Mouse (Mus musculus) liver, embryonic 13.5 days (tissue): Measurements from ENCODE around the gene Sphk1. TPM values are rescaled to one million over a fixed set of nuclear protein-coding genes. Genes with fewer than 3 reads are reported as not detected.
A peak's percentile ranks its signal among the peaks of the same experiment; 100 is the strongest.

Experiments
- ATAC-seq: fragments of 200-750 bp; cut with Nextera tagmentation; 2 replicates; pipeline ENCODE4 v1.8.0; 2017; ENCODE audit warnings: low read depth, mild to moderate bottlenecking, moderate number of reproducible peaks, moderate library complexity
- DNase-seq: peaks from one replicate; pipeline ENCODE4 v3.0.0; 2022
- H3K27ac ChIP-seq: fragments of 300-500 bp; sonication (generic); 2 replicates; pipeline ENCODE4 v1.5.1; 2015; ENCODE audit warnings: moderate library complexity, mild to moderate bottlenecking, inconsistent platforms
- H3K27me3 ChIP-seq: fragments of 300-500 bp; sonication (generic); 2 replicates; pipeline ENCODE4 v1.6.1; 2015; ENCODE audit warnings: mild to moderate bottlenecking, inconsistent platforms
- H3K36me3 ChIP-seq: fragments of 300-500 bp; sonication (generic); 2 replicates; pipeline ENCODE4 v1.6.1; 2015; ENCODE audit warnings: mild to moderate bottlenecking, inconsistent platforms
- H3K4me1 ChIP-seq: fragments of 300-500 bp; sonication (generic); replicated peaks from 2 replicates; pipeline ENCODE4 v1.6.1; 2015; ENCODE audit warnings: inconsistent platforms
- H3K4me2 ChIP-seq: fragments of 300-500 bp; sonication (generic); 2 replicates; pipeline ENCODE4 v1.6.1; 2015; ENCODE audit warnings: inconsistent platforms, mild to moderate bottlenecking, moderate library complexity
- H3K4me3 ChIP-seq: fragments of 300-500 bp; sonication (generic); replicated peaks from 2 replicates; pipeline ENCODE4 v1.5.1; 2015; ENCODE audit warnings: mild to moderate bottlenecking, inconsistent platforms
- H3K9ac ChIP-seq: fragments of 300-500 bp; sonication (generic); 2 replicates; pipeline ENCODE4 v1.6.1; 2015; ENCODE audit warnings: mild to moderate bottlenecking, inconsistent platforms
- H3K9me3 ChIP-seq: fragments of 300-500 bp; sonication (generic); replicated peaks from 2 replicates; pipeline ENCODE4 v1.6.1; 2016; ENCODE audit warnings: inconsistent platforms
- WGBS: fragments of 180-500 bp; shearing (Covaris S2); methylation state at CpG from one replicate; pipeline ENCODE4 v1.1.7; 2015; ENCODE audit not compliant: insufficient replicate concordance; 5-methylcytosine and 5-hydroxymethylcytosine counted together
- polyA plus RNA-seq: library from polyadenylated mRNA; unstranded; fragments of >200 nt; fragmentation: Nextera tagmentation; extraction: Ambion mirVana; gene quantifications from 2 replicates; pipeline ENCODE4 v1.2.1, GENCODE M21; 2015

Gene Sphk1
- polyA plus RNA-seq, 1 experiment from 2014 or later = 32.7 TPM

GRCm38 (mm10) chr11:116570821-116571220 is 40.1 kb downstream of the Sphk1 start:
- H3K4me2 ChIP-seq = peak overlapping the region; percentile 86
- H3K9me3 ChIP-seq = no peaks in the 10 kb centered on the region
- H3K4me3 ChIP-seq = peak overlapping the region; percentile 51; the same call in 1 of the 2 replicates
- H3K4me1 ChIP-seq = peaks cover 97% of the 10 kb centered on the region
- peak overlapping the region; percentile 99 for H3K27ac ChIP-seq
- 0 out of 2 replicates have a peak, but pooled peaks cover 8% of the 10 kb centered on the region for H3K36me3 ChIP-seq
- H3K27me3 ChIP-seq = no peaks in the 10 kb centered on the region
- ATAC-seq = no peak
- no peak for DNase-seq
- peak overlapping the region; percentile 77 for H3K9ac ChIP-seq
- WGBS = 82% methylated on average over 7 of the region's 7 CpGs

GRCm38 (mm10) chr11:116571767-116572679 is 41.3 kb downstream of the Sphk1 start:
- H3K4me1 ChIP-seq = peaks cover 99% of the 10 kb centered on the region
- ATAC-seq (peak; percentile 71), DNase-seq (peak; percentile 79)
- H3K4me2 ChIP-seq = peak overlapping the region; percentile 86
- H3K9me3 ChIP-seq = no peaks in the 10 kb centered on the region
- H3K27ac ChIP-seq = peak overlapping the region; percentile 99
- H3K4me3 ChIP-seq = peak overlapping the region; percentile 51
- no peaks in the 10 kb centered on the region for H3K27me3 ChIP-seq
- peaks cover 17% of the 10 kb centered on the region; the same call in 1 of the 2 replicates for H3K36me3 ChIP-seq
- WGBS = 31% methylated on average over 19 of the region's 19 CpGs
- H3K9ac ChIP-seq = peak overlapping the region; percentile 77

GRCm38 (mm10) chr11:116572756-116573543 is 42.2 kb downstream of the Sphk1 start:
- peak overlapping the region; percentile 99 for H3K27ac ChIP-seq
- DNase-seq (peak; percentile 81), ATAC-seq (peak; percentile 87)
- peak overlapping the region; percentile 77 for H3K9ac ChIP-seq
- H3K36me3 ChIP-seq = peaks cover 20% of the 10 kb centered on the region; the same call in 1 of the 2 replicates
- H3K4me1 ChIP-seq = peaks cover 99% of the 10 kb centered on the region
- WGBS = 25% methylated on average over 12 of the region's 12 CpGs
- peak overlapping the region; percentile 86 for H3K4me2 ChIP-seq
- no peaks in the 10 kb centered on the region for H3K27me3 ChIP-seq
- no peaks in the 10 kb centered on the region for H3K9me3 ChIP-seq
- H3K4me3 ChIP-seq = peak overlapping the region; percentile 51

- Histone ChIP-seq H3K4me1 (peaks cover 100% of the 10 kb centered on the region), H3K36me3 (peaks cover 33% of the 10 kb centered on the region), H3K27ac (peak overlapping the region; percentile 99), H3K27me3 (0 out of 2 replicates have a peak, but pooled peaks cover 3% of the 10 kb centered on the region), H3K9me3 (no peaks in the 10 kb centered on the region), H3K9ac (peak overlapping the region; percentile 77), H3K4me2 (peak overlapping the region; percentile 86), H3K4me3 (peak overlapping the region; percentile 51)
- ATAC-seq (no peak), DNase-seq (no peak)
- WGBS = 76% methylated on average over 6 of the region's 6 CpGs
Observed at GRCm38 (mm10) chr11:116574486-116574885, 43.8 kb downstream of the Sphk1 start.

- Histone ChIP-seq H3K27ac (peak overlapping the region; percentile 99), H3K9ac (peak overlapping the region; percentile 77), H3K36me3 (peaks cover 34% of the 10 kb centered on the region), H3K4me3 (peak overlapping the region; percentile 51), H3K9me3 (no peaks in the 10 kb centered on the region), H3K4me1 (peaks cover 100% of the 10 kb centered on the region), H3K4me2 (peak overlapping the region; percentile 86), H3K27me3 (0 out of 2 replicates have a peak, but pooled peaks cover 3% of the 10 kb centered on the region)
- DNase-seq = no peak
- ATAC-seq = no peak
- 60% methylated on average over 6 of the region's 6 CpGs for WGBS
Observed at GRCm38 (mm10) chr11:116574982-116575381, 44.3 kb downstream of the Sphk1 start.

GRCm38 (mm10) chr11:116575396-116575795 is 44.7 kb downstream of the Sphk1 start:
- H3K4me3 ChIP-seq = peak overlapping the region; percentile 51
- H3K27ac ChIP-seq = peak overlapping the region; percentile 99
- DNase-seq = no peak
- ATAC-seq = no peak
- H3K36me3 ChIP-seq = peaks cover 34% of the 10 kb centered on the region
- peaks cover 100% of the 10 kb centered on the region for H3K4me1 ChIP-seq
- 81% methylated on average over 2 of the region's 2 CpGs for WGBS
- H3K9me3 ChIP-seq = no peaks in the 10 kb centered on the region
- 0 out of 2 replicates have a peak, but pooled peaks cover 3% of the 10 kb centered on the region for H3K27me3 ChIP-seq
- H3K4me2 ChIP-seq = peak overlapping the region; percentile 86
- H3K9ac ChIP-seq = peak overlapping the region; percentile 77

GRCm38 (mm10) chr11:116579280-116579679 is 48.6 kb downstream of the Sphk1 start:
- WGBS = 86% methylated on average over 3 of the region's 3 CpGs
- no peak for DNase-seq
- H3K4me2 ChIP-seq = peak overlapping the region; percentile 90
- peak overlapping the region; percentile 98 for H3K4me3 ChIP-seq
- no peaks in the 10 kb centered on the region for H3K9me3 ChIP-seq
- H3K36me3 ChIP-seq = peaks cover 26% of the 10 kb centered on the region
- H3K4me1 ChIP-seq = peaks cover 70% of the 10 kb centered on the region
- no peak for ATAC-seq
- H3K27me3 ChIP-seq = peaks cover 5% of the 10 kb centered on the region; the same call in 1 of the 2 replicates
- H3K9ac ChIP-seq = peak overlapping the region; percentile 99
- peak overlapping the region; percentile 97 for H3K27ac ChIP-seq

- H3K9ac ChIP-seq = peak overlapping the region; percentile 99
- ATAC-seq = peak; percentile 76
- peak overlapping the region; percentile 90 for H3K4me2 ChIP-seq
- 7% methylated on average over 10 of the region's 10 CpGs for WGBS
- H3K36me3 ChIP-seq = peaks cover 26% of the 10 kb centered on the region
- peak overlapping the region; percentile 98 for H3K4me3 ChIP-seq
- H3K4me1 ChIP-seq = peaks cover 61% of the 10 kb centered on the region
- no peaks in the 10 kb centered on the region for H3K9me3 ChIP-seq
- H3K27ac ChIP-seq = peak overlapping the region; percentile 97
- peaks cover 5% of the 10 kb centered on the region; the same call in 1 of the 2 replicates for H3K27me3 ChIP-seq
- peak; percentile 72 for DNase-seq
Observed at GRCm38 (mm10) chr11:116580031-116580652, 49.4 kb downstream of the Sphk1 start.

- peak overlapping the region; percentile 98 for H3K4me3 ChIP-seq
- peak overlapping the region; percentile 99 for H3K9ac ChIP-seq
- DNase-seq (peak; percentile 73), ATAC-seq (peak; percentile 75)
- peaks cover 26% of the 10 kb centered on the region for H3K36me3 ChIP-seq
- under 1% methylated on average over 87 of the region's 91 CpGs for WGBS
- H3K9me3 ChIP-seq = no peaks in the 10 kb centered on the region
- peak overlapping the region; percentile 97 for H3K27ac ChIP-seq
- peak overlapping the region; percentile 90 for H3K4me2 ChIP-seq
- peaks cover 5% of the 10 kb centered on the region; the same call in 1 of the 2 replicates for H3K27me3 ChIP-seq
- peaks cover 54% of the 10 kb centered on the region for H3K4me1 ChIP-seq
Observed at GRCm38 (mm10) chr11:116580711-116581375, 50.1 kb downstream of the Sphk1 start.

GRCm38 (mm10) chr11:116581376-116581814 is 50.7 kb downstream of the Sphk1 start, which contains the start of gene Ube2o:
Gene Ube2o (minus strand): TSS chr11:116581447.
- peaks cover 22% of the 10 kb centered on the region for H3K36me3 ChIP-seq
- H3K27me3 ChIP-seq = peaks cover 10% of the 10 kb centered on the region; the same call in 1 of the 2 replicates
- H3K4me3 ChIP-seq = peak within 1 kb of the TSS; percentile 98
- ATAC-seq (peak; percentile 79), DNase-seq (peak; percentile 80)
- WGBS = under 1% methylated on average over 51 of the region's 51 CpGs
- H3K9me3 ChIP-seq = no peaks in the 10 kb centered on the region
- H3K4me2 ChIP-seq = peak within 1 kb of the TSS; percentile 90
- H3K9ac ChIP-seq = peak within 1 kb of the TSS; percentile 99
- H3K27ac ChIP-seq = peak within 1 kb of the TSS; percentile 97
- peaks cover 50% of the 10 kb centered on the region for H3K4me1 ChIP-seq
